Mouse (Mus musculus): ENCODE data around the gene Nudc. TPM values are rescaled to one million over a fixed set of nuclear protein-coding genes. Genes with fewer than 3 reads are reported as not detected.

Nudc gene
- total RNA-seq (2023) = 10 to 100 TPM; 72.2 to 79.8 TPM

GRCm38 (mm10) chr4:133545272-133546231 is at the start of gene Nudc:
TSS of gene Nudc (minus strand) at chr4:133545996.

GRCm38 (mm10) chr4:133584059-133584951 is 38.5 kb upstream of the Nudc start, which contains the start of gene Gpn2:
TSS of gene Gpn2 (plus strand) at chr4:133584362.

GRCm38 (mm10) chr4:133574070-133574842 is 28.5 kb upstream of the Nudc start, which contains the start of gene Gpatch3:
TSS of gene Gpatch3 (plus strand) at chr4:133574745.

GRCm38 (mm10) chr4:133552768-133553447 is 7.1 kb upstream of the Nudc start, which contains the start of gene Nr0b2:
TSS of gene Nr0b2 (plus strand) at chr4:133553376.

GRCm38 (mm10) chr4:133518601-133519368 is 27.0 kb downstream of the Nudc start, which contains the start of gene Kdf1:
TSS of gene Kdf1 (plus strand) at chr4:133518963.

GRCm38 (mm10) chr4:133498160-133498724 is 47.6 kb downstream of the Nudc start, which contains the start of gene Trnp1:
TSS of gene Trnp1 (minus strand) at chr4:133498550.

Other genes starting within 250 kb of the Nudc start
- gene Wdtc1, start 192.5 kb downstream of the Nudc start, total RNA-seq (2023) = 10 to 100 TPM; 47.0 to 49.6 TPM
- 10 to 100 TPM; 56.5 to 58.9 TPM for gene Slc9a1, start 176.3 kb downstream of the Nudc start, total RNA-seq (2023)
- not detected for gene Tent5b, start 65.9 kb downstream of the Nudc start, total RNA-seq (2023)
- gene Trnp1, start 47.4 kb downstream of the Nudc start, total RNA-seq (2023) = 10 to 100 TPM; 11.6 to 21.7 TPM
- gene Kdf1, start 27.0 kb downstream of the Nudc start, total RNA-seq (2023) = under 1 TPM; 0.52 to 0.80 TPM
- not detected for gene Nr0b2, start 7.4 kb upstream of the Nudc start, total RNA-seq (2023)
- gene Gpatch3, start 28.7 kb upstream of the Nudc start, total RNA-seq (2023) = 10 to 100 TPM; 21.4 to 32.4 TPM
- 10 to 100 TPM; 27.0 to 29.2 TPM for gene Gpn2, start 38.4 kb upstream of the Nudc start, total RNA-seq (2023)
- gene Sfn, start 56.2 kb upstream of the Nudc start, total RNA-seq (2023) = 10 to 100 TPM; 59.4 to 60.3 TPM
- 100 to 1,000 TPM; 216 to 235 TPM for gene Zdhhc18, start 104.2 kb upstream of the Nudc start, total RNA-seq (2023)
- gene Pigv, start 126.7 kb upstream of the Nudc start, total RNA-seq (2023) = 10 to 100 TPM; 23.5 to 25.4 TPM
- gene Arid1a, start 210.8 kb upstream of the Nudc start, total RNA-seq (2023) = 100 to 1,000 TPM; 307 to 314 TPM

Measured in T-cell, adult 66 days (primary cell).